Mouse (Mus musculus): ENCODE results near the gene Abhd10.

Abhd10 gene

DNA sequence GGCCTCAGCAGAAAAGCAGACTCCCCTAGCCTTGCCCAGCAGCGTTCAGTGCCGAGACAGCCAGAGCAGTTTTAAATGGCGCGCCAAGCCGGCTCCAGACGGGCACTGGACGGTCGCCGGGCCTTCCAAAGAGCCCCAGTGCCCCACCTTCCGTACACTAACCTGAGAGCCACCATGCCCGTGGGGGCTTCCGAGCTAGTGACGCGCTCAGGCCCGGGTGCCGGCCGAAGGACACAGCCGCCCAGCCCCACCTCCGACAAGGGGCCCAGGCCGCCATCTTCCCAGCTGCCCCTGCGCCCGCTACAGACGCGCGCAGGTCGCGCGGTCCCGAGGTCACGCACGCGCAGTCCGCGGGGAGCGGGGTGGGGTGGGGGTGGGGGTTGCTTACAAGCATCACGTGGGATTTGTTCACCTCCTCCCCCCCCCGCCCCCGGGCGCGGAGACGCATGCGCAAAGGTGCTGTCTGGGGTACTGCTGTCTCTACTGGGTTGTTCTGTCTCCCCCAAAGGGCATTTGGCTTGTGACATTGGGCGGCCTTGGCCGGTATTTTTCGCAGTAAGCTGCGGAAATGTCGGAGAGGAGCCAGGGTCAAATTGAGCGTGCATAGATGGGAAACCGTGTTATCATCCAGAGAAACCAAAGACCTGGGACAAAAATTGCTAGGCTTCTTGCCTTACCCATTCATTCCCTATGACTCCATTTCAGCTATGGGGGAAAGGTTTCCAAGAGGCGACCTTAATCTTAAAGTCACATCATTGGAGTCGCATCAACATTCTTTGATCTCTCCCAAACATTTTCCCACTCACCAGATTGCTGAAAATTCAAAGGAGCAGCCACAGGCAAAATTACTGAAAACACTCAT, at the start of gene Abhd10:
TSS of gene Abhd10 (minus strand) at position 341 of the 862 bp plus-strand sequence.
- peak; percentile 92 to 95 for DNase-seq (ENCODE audit: low spot score in 2 of 2)

DNA sequence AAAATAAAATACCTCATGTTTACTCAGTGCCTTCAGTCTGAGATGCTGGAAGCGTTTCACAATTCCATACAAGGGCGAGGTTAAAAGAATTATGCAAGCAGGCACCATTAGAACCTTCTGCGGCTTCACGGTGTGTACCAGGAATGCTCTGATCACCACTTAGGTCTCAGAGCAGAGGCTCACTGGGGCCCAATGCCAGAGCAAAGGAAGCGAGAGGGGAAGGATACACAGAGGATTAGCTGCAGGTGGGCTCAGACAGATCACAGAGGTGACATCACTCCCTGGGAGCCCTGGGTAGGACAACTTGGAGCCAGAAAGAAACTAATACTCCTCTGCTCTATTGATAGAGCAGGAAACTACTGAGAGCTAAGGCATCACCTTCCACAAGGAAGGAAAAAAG, 48.5 kb upstream of the Abhd10 start:
- DNase-seq (ENCODE audit: low spot score in 2 of 2) = no peak

DNA sequence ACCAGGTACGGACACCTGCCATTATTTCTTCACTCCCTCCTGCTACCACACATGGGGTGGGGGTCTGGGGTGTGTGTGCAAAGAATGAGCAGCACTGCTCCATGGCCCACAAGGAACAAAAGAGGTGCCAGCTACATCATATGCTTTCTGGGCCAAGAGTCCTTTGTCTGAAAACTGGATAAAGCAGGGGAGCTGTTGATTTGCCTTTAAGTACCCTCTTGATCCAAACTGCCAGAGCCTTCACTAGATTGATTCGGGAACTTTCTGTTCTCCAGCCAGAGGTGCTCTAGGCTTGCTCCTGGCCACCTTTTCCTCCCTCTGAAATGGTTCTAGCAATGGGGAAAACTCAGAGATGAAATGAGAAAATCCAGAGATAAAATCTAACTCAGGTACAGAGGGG, 46.6 kb upstream of the Abhd10 start:
- no peak for DNase-seq (ENCODE audit: low spot score in 2 of 2)

DNA sequence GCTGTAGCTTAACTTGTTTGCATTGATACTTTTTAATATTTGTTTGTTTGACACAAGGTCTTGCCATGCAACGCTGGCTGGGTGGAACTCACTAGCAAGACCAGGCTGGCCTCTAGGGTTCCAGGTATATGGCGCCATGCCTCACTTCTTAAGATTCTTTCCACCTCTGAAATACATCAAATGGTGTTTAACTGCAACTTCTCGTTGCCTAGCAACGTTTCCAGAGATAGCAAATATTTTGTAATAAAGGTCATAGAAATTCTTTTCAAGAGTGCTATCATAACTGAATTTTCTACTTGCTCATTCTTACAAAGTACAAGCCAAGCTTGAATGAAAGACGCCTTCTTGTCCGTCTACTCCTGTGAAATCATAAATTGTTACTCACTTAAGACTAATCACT, 44.9 kb upstream of the Abhd10 start:
- no peak for DNase-seq (ENCODE audit: low spot score in 2 of 2)

DNA sequence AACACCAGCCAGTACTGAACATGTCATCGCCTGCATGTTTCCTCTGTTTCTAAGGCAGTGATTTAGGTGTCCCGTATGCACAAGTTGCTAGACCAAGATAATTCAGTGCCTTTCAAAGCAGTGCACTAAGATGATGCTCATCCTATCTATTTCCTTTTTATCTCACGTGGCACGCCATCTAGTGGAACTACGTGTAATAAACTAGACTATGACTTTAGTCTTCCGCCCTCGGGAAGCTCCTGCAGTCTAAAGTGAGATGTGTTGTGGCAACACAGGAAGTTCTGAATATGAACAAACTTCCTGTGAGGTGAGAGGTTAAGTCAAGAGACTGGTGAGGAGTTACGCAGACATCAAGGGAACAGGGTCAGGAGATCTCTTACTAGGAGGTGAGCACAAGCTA, 43.9 kb upstream of the Abhd10 start:
- peak; percentile 9 to 11 for DNase-seq (ENCODE audit: low spot score in 2 of 2)

DNA sequence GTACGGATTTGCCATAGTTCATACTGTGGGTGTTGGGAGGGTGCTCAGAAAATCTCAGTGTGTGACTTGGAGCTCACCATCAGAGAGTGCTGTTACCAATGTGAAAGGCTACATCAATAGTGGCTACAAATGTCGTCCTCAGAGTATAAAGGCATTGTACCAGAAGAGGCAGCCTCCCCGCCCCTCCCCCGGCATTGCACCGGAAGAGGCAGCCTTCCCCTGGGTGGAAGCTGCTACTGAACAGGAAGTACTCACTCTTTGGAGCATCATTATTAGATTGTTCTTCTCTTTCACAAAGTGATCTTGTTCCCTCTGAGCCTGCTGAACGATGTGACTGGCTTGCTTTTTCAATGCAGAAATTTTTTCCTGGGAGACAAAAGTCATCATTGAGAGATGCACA, 37.2 kb upstream of the Abhd10 start:
- no peak for DNase-seq (ENCODE audit: low spot score in 2 of 2)

DNA sequence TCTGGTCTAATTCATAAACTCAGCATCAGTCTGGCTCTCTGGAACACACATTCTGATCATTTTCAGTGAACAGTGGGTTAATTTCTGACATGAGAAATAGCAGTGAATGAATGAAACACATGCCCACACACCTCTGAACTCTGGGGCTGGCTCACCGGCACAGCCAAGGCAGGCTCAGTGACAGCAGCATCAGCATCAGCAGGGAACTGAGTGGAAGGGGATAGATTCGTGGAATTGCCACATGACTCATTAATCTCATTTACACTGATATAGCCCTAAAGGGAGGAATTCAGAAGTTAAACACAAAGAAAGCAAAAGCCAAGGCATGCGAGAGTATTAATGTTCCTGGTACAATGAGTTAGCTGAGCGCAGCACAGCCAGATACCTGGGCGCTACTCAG, 32.1 kb upstream of the Abhd10 start:
- DNase-seq (ENCODE audit: low spot score in 2 of 2) = no peak

DNA sequence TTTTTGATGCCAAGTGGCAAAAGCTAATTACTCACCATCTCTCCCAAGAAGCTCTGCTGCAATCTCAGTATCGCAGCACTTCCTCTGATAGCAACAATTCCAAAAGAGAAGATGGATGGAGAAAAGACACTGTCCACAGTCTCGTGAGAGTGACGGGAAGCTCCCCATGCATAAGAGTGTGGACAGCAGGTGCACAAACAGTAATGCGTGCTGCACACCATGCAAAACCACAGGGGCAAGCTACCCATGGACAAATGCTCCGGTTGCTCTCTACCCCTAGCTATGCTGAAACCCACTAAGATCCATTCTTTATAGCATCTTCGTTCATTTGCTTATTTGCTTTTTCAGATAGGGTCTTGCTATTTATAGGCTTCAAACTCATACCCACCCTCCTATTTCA, 28.2 kb upstream of the Abhd10 start:
- no peak for DNase-seq (ENCODE audit: low spot score in 2 of 2)

DNA sequence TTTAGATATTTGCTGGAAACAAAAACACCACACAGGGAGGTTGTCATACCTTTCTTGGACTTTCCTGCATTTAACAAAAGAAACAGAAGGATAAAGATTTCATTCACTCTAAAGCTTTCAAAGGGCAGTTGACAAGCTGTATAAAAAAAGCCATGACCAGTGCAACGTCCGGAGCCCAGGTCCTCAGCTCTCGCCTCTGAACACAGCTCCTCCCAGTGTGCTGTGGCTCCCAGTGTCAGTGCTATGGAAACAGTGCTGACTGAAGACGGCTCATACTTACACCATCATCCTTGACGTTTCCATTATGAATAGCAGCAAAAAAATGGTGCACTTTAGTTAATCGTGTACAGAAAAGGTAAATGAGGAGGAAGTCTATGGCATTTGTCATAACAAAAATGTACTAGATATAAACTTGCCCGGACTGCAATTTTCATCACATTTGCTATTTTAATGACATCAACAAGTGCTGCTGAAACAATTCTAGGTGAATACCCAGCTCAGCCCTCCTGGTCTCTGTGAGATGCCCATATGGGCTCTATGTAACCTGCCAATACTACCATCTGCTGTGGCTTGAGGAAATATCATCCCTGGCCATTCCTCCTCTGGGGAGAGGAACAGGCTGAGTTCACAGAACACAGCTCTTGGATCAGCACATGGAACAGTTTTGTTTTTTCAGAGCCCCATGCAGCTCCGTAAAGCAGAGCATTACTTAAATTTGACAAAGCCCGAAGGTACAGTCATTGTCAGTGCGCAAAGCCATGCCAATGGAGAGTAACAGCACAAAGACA, 25.3 kb upstream of the Abhd10 start:
- DNase-seq (ENCODE audit: low spot score in 2 of 2) = no peak

DNA sequence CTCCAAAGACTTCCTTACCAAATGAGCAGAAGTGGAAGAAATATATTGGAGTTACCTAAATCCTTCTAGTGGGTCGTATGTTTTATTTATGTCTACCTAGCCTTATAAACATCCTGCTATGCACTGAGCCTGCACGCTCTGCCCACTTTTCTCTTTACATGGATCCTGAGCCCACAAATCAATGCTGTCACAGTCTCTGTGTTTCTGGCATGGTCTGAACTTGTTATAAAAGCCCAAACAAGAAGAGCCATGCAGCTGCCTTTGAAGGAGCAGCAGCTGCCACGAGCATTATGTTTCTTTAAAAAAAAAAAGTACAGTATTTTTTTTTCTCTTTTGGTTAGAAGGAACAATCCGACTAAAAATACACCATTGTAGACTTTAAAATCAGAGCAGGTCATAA, 24.7 kb upstream of the Abhd10 start:
- no peak for DNase-seq (ENCODE audit: low spot score in 2 of 2)

DNA sequence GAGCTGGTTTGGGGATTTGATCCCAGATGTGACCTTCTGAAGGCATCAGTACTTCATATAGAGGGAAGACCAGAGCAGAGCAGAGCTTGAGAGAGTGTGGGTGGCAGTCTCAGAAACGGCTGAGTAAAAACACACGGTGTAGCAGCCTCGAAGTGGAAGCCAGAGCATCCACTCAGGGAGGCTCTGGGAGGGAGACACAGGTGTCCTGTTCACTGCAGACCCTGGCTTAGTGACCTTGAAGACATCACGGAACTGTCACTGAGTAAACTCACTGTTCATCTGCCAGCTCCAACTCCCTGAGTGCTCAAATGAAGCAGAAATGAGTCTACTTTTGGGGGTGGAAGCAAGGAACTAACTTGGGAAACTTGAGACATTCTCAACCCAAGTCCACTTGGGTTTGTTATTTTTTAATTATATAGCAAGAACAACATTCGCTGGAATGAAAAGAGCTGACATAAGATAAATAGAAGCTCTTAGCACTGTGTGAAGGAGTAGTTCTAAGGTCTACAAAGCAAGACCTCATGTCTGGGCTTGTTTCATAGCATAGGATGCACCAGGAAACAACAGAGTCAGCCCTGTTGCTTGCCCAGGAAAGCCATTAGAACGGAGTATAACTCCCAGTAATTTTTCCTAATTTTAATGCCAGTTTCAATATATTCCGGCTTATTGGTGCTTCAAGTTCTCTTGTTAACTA, 23.2 kb upstream of the Abhd10 start:
- DNase-seq (ENCODE audit: low spot score in 2 of 2) = no peak

DNA sequence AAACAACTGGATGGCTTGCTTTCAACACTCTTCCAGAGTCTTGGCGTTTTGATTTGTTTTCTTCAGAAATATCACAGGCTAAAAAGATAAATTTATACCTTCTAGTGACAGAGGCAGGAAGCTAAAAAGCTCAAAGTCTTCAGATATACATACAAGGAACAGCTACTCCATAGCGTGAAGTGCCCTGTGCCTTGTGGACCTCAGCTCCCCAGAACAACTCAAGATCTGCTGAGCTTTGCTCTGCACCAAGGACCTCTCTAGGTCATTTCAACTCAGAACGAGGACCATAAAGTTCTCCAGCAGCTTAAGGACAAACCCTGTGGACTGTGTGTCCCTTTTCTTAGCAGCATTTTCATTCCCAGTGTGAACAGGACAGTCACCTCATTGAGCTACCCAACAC, 22.3 kb upstream of the Abhd10 start:
- DNase-seq (ENCODE audit: low spot score in 2 of 2) = no peak

DNA sequence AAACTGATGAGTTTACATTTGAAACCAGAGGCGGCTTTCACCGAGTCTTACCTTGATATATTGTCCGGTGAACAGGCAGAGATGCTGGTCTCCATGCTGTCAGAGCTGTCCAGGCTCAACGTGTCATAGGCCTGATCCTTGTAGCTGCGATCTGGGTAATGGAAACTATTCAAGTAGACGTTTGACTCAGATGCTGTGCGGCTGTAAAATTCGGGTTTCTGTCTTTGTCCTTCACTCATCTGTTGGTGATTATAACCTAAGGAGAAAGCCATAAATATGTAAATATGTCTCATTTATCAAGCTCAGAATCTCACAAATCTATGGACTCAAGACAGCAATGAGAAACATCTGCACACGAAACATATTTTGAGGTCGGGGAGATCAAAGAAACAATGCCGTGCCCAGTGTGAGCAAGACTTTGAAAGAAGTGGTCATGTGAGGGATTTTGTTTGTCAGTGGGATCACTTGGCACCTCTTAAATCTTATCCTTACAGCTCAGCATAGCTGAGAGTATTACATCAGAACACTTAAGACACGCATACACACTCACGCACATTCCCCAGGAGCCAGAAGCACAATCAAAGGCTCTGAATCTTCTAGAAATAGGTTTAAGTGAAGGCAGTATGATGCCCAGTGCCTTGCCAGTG, 20.2 kb upstream of the Abhd10 start:
- no peak for DNase-seq (ENCODE audit: low spot score in 2 of 2)

DNA sequence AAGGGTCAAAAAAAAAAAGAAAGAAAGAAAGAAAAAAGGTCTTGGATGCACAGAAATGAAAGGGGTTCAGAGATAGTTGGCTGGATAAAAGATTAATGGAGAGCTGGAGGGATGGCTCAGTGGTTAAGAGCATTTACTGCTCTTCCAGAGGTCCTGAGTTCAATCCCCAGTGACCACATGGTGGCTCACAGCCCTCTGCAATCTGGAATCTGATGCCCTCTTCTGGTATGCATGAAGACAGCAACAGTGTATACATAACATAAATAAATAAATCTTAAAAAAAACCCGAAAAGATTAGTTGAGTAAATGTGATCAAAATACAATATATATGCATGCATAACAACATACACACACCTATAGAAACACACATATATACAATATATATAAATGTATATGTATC, 18.7 kb upstream of the Abhd10 start:
- DNase-seq (ENCODE audit: low spot score in 2 of 2) = no peak

DNA sequence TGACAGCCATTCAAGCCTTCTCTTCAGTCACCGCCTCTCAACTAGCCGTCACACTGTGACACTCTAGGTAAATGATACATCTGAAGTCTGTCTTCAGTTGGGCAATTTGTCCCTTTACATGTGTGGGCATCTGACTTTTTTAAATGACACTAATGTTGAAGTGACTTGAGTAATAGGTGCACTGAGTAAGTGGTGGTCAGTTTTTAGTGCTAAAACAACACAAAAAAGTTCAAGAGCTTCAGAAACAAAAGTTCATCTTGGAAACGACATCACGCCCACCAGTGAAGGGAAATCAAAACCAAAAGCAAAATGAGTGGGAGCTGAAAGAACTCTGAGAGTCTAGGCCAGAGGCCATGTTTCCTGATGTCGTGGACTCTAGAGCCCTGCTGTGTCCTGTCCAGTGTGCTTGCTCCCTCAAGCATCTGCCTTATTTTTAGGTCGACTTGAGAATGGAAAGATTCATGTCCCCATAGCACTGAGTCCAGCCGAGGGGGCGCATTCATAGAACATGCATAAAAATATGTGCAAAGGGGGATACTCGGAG, 16.0 kb upstream of the Abhd10 start:
- no peak for DNase-seq (ENCODE audit: low spot score in 2 of 2)

DNA sequence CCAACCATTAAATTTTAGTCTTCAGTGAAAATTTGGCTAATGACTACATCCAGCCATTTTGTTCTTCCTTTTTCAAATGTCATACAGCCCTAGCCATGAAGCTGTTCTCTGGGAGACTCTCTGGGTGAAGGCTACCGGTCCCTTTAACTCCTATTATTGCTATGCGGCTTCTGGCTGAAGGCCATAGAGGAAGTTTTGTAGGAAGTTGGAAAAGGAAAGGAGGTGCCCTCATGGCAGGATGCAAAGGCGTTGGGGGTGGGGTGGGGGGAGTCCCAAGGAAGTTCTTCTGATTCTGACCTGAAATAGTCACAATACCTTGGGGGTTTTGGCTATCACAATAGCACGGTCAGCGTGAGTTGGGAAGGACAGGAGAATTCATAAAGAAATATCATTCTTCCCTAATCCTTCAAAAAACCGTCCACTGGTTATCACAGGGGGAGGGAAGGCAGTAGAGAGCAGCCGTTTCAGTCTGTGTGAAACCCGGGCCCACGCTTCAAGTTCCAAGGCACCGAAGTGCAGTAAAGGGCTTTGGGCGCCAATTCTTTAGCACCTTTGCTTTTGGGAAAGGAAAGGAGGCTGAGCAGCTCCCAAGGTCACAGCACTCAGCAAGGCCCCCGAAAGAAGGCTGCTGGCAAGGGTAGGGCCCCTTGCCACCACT, 14.8 kb upstream of the Abhd10 start:
- peak in 1 of 2 experiments; percentile 29 for DNase-seq (ENCODE audit: low spot score in 2 of 2)

DNA sequence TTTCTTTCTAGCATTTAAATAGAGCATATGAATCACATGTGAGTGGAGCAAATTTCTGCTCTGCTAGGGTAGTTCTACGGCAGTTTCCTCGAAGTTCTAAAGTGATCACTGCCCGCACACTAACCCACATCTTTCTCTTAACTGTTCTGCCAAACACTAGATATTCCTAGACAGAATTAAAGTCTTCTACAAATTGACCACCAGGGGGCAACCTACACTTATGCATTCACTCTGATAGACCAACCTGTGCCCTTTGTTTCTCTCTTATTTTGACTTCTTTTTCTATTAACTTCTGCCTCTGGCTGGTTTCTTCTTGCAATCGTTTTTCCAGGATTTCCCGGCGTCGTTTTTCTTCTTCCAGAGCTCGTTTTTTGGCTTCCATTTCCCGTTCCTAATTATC, 14.1 kb upstream of the Abhd10 start:
- DNase-seq (ENCODE audit: low spot score in 2 of 2) = peak; percentile 10 to 49

DNA sequence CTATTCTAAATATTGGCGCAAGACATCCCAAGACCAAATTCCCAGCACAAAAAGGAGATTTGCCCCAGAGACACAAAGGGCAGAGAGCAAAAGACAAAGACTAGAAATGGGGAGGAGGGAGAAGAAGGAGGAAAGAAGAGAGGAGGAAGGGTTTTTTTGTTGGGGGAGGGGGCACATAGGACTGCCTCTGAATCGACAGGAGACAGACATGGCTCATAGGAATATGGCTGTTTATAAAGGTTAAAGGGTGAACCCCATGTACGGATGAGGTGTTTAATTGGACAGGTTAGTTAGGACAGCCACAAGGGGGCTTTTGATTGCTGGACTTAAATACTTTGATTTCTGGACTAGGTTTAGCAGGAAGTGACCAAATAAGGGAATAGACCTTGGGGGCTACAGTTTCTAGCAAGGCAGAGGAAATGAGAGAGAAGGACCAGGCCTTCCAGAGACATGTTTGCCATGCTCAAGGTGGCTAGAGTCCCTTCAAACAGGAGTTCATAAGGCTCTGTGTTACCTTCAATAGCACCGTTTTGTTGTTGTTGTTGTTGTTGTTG, 913 bp upstream of the Abhd10 start:
- no peak for DNase-seq (ENCODE audit: low spot score in 2 of 2)

DNA sequence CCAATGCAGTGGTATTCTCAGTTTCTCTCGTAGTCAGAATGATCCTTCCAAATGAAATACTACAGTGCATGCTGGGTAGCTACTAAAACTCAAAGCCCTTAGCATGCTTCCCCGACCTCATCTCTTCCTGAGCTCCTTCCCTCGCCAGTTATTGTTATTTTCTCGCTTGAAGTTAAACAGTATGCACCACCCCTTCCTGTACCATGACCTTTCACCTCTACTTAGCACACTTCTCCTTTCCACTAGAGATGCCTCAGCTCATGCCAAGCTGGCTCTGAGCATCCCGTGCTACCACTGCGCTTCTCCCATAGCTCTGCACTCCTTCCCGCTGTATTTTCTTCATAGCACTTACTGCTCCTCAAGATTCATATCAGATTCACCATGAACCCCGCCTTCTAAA, 4.9 kb downstream of the Abhd10 start:
- no peak for DNase-seq (ENCODE audit: low spot score in 2 of 2)

DNA sequence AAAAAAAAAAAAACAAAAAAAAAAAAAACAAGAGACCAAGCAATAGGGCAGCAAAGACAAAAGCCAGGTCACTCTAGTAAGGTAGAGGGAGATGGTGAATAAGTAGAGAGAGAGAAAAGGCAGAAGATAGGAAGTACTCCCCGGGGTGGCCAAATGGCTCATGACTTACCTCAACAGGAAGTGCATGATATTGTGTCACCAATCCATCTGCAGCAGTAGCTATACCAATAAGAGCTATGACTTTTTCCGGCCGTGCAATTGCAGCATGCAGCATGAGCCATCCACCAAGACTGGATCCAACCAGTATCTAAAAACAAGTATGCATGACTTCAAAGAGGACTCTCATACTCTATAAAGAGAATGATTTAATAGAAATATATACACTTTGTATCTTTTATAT, 6.0 kb downstream of the Abhd10 start:
- DNase-seq (ENCODE audit: low spot score in 2 of 2) = no peak

DNA sequence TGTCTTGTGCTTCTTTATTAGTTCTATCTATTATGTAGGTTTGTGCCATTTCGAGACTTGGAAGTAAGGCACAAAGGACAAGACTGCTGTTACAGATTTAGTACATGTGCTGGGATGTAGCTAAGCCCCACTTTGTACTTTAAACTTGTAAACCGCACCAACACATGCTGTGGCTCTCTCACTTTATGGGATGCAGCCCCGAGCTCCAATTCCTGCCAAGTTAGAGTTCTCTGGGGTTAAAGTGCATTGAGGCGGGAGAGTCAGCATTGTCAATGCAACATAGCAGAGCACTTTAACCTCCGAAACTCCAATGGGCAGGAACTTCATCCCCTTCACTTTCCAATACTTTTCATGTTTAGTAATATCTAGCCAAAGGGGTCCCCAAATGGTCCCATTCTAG, 13.6 kb downstream of the Abhd10 start:
- no peak for DNase-seq (ENCODE audit: low spot score in 2 of 2)
